Mouse (Mus musculus): Measurements from ENCODE around the gene Pik3c2b. TPM values are rescaled to one million over a fixed set of nuclear protein-coding genes. Genes with fewer than 3 reads are reported as not detected.
A peak's percentile ranks its signal among the peaks of the same experiment; 100 is the strongest.

The Pik3c2b gene
- polyA plus RNA-seq, 1 experiment from 2014 or later = 1.00 TPM

DNA sequence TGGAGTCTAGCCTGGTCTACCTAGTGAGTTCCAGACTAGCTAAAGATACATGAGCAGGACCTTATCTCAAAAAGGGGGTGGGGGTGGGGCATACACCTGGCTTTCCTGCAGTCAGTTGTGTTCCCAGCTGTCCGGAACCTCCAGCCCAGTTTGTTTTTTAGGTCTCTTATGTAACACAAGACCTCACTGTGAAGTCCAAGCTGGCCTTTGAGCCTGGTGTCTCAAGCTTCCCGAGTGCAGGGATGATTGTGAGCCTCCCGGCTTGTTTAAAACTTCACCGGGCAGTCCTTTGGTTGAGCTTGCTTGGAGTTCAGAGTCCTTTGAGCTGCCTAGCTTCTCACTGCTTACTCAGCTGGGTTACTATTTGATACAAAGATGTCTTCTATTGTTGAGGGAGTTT, 88.6 kb downstream of the Pik3c2b start:
- H3K4me1 ChIP-seq (ENCODE audit: insufficient read depth) = peaks cover 21% of the 10 kb centered on the region
- H3K4me3 ChIP-seq (ENCODE audit: low read depth, low read length) = peak overlapping the region; percentile 82
- H3K27me3 ChIP-seq (ENCODE audit: insufficient read depth, low read length) = no peaks in the 10 kb centered on the region
- H3K27ac ChIP-seq (ENCODE audit: low read depth) = peak overlapping the region; percentile 98
- H3K9ac ChIP-seq (replicated peaks) = peak overlapping the region; percentile 88
- DNase-seq = peak; percentile 52
- whole genome bisulfite sequencing (ENCODE audit: insufficient replicate concordance) = 4% methylated on average over 4 of the region's 4 CpGs
- H3K36me3 ChIP-seq (replicated peaks; ENCODE audit: insufficient read depth, low read length) = peaks cover 51% of the 10 kb centered on the region
- peak overlapping the region; percentile 85 for H3K4me2 ChIP-seq (ENCODE audit: low read depth, low read length)
- TF ChIP-seq EP300 (IDR thresholded peaks at IDR 0.05; ENCODE audit: low read depth) = no peak
- no peak for TF ChIP-seq CTCF (IDR thresholded peaks at IDR 0.05; ENCODE audit: low read depth)
- no peak for ATAC-seq
- H3K9me3 ChIP-seq (ENCODE audit: low read length) = no peaks in the 10 kb centered on the region

- Histone ChIP-seq H3K4me1 (ENCODE audit: insufficient read depth) (peaks cover 20% of the 10 kb centered on the region), H3K9ac (replicated peaks) (peak overlapping the region; percentile 88), H3K9me3 (ENCODE audit: low read length) (no peaks in the 10 kb centered on the region), H3K27ac (ENCODE audit: low read depth) (peak overlapping the region; percentile 42; the same call in 1 of the 2 replicates), H3K36me3 (replicated peaks; ENCODE audit: insufficient read depth, low read length) (peaks cover 58% of the 10 kb centered on the region), H3K4me2 (ENCODE audit: low read depth, low read length) (peak overlapping the region; percentile 85), H3K27me3 (ENCODE audit: insufficient read depth, low read length) (no peaks in the 10 kb centered on the region), H3K4me3 (ENCODE audit: low read depth, low read length) (peak overlapping the region; percentile 82)
- no peak for TF ChIP-seq CTCF (IDR thresholded peaks at IDR 0.05; ENCODE audit: low read depth)
- no peak for TF ChIP-seq EP300 (IDR thresholded peaks at IDR 0.05; ENCODE audit: low read depth)
- WGBS (ENCODE audit: insufficient replicate concordance) = 1% methylated on average over 4 of the region's 4 CpGs
- DNase-seq = no peak
- no peak for ATAC-seq
Measured at GRCm38 (mm10) chr1:133134881-133135280, 89.4 kb downstream of the Pik3c2b start.

DNA sequence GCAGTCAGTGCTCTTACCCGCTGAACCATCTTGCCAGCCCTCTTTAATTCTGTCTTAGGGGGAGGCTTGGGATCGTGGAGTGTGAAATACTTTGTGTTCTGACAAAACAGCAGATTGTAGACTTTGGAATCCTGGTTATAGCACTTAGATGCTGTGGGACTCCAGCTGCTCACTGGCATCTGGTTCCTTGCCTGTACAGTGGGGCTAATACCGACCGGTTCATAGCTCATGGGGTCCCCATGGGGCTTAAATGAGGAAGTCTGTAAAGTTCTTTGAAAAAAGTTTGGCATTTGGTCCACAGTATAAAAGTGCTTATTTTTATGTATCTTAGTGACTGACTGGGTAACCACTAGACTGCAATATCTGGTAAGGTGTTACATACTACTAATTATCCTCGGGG, 90.3 kb downstream of the Pik3c2b start:
- TF ChIP-seq EP300 (IDR thresholded peaks at IDR 0.05; ENCODE audit: low read depth) (no peak), CTCF (IDR thresholded peaks at IDR 0.05; ENCODE audit: low read depth) (no peak)
- Histone ChIP-seq H3K4me3 (ENCODE audit: low read depth, low read length) (peak overlapping the region; percentile 82), H3K27ac (ENCODE audit: low read depth) (no peak overlapping the region), H3K4me2 (ENCODE audit: low read depth, low read length) (peak overlapping the region; percentile 85), H3K27me3 (ENCODE audit: insufficient read depth, low read length) (no peaks in the 10 kb centered on the region), H3K4me1 (ENCODE audit: insufficient read depth) (peaks cover 17% of the 10 kb centered on the region), H3K9ac (replicated peaks) (peak overlapping the region; percentile 88), H3K9me3 (ENCODE audit: low read length) (no peaks in the 10 kb centered on the region), H3K36me3 (replicated peaks; ENCODE audit: insufficient read depth, low read length) (peaks cover 66% of the 10 kb centered on the region)
- WGBS (ENCODE audit: insufficient replicate concordance) = 36% methylated on average over 5 of the region's 5 CpGs
- no peak for ATAC-seq
- no peak for DNase-seq

DNA sequence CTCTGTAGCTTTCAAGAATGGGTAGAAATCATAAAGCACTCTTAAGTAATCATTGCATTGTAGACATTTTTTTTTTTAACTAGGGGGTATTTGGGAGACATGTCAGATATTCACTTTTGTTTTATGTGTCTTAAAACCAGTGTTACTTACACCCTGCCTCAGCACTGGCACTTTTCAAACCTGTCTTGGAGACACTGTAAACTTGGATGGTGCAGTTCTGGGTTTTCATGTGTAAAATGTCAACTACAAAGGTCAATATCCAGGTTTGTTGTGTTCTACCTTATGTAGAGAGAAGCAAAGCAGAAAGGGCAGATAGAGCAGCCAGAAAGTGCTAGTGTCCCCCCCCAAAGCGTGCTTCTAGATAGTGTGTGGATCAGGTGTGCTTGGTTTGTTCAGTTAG, 92.9 kb downstream of the Pik3c2b start:
- TF ChIP-seq EP300 (IDR thresholded peaks at IDR 0.05; ENCODE audit: low read depth) (no peak), CTCF (IDR thresholded peaks at IDR 0.05; ENCODE audit: low read depth) (no peak)
- Histone ChIP-seq H3K9ac (replicated peaks) (peak overlapping the region; percentile 16; the same call in 1 of the 2 replicates), H3K4me1 (ENCODE audit: insufficient read depth) (peaks cover 17% of the 10 kb centered on the region), H3K36me3 (replicated peaks; ENCODE audit: insufficient read depth, low read length) (peaks cover 73% of the 10 kb centered on the region), H3K4me3 (ENCODE audit: low read depth, low read length) (no peak overlapping the region), H3K27me3 (ENCODE audit: insufficient read depth, low read length) (no peaks in the 10 kb centered on the region), H3K4me2 (ENCODE audit: low read depth, low read length) (no peak overlapping the region), H3K9me3 (ENCODE audit: low read length) (no peaks in the 10 kb centered on the region), H3K27ac (ENCODE audit: low read depth) (0 out of 2 replicates have a peak overlapping the region, but pooled peaks have one; percentile 34)
- DNase-seq (no peak), ATAC-seq (no peak)
- WGBS (ENCODE audit: insufficient replicate concordance) = 77% methylated on average over 1 of the region's 1 CpGs

- ATAC-seq (peak; percentile 49), DNase-seq (peak; percentile 51)
- no peak overlapping the region for H3K4me2 ChIP-seq (ENCODE audit: low read depth, low read length)
- H3K27me3 ChIP-seq (ENCODE audit: insufficient read depth, low read length) = no peaks in the 10 kb centered on the region
- no peak for TF ChIP-seq EP300 (IDR thresholded peaks at IDR 0.05; ENCODE audit: low read depth)
- peak; percentile 92 for TF ChIP-seq CTCF (IDR thresholded peaks at IDR 0.05; ENCODE audit: low read depth)
- H3K4me3 ChIP-seq (ENCODE audit: low read depth, low read length) = no peak overlapping the region
- H3K36me3 ChIP-seq (replicated peaks; ENCODE audit: insufficient read depth, low read length) = peaks cover 7% of the 10 kb centered on the region; the same call in 1 of the 2 replicates
- H3K4me1 ChIP-seq (ENCODE audit: insufficient read depth) = 0 out of 2 replicates have a peak, but pooled peaks cover 2% of the 10 kb centered on the region
- H3K27ac ChIP-seq (ENCODE audit: low read depth) = no peak overlapping the region
- H3K9me3 ChIP-seq (ENCODE audit: low read length) = peaks cover 4% of the 10 kb centered on the region; the same call in 1 of the 2 replicates
- H3K9ac ChIP-seq (replicated peaks) = no peak overlapping the region
- WGBS (ENCODE audit: insufficient replicate concordance) = 60% methylated on average over 22 of the region's 22 CpGs
Measured at GRCm38 (mm10) chr1:133146014-133147009, 100.8 kb downstream of the Pik3c2b start.

GRCm38 (mm10) chr1:133147324-133147723, 101.9 kb downstream of the Pik3c2b start:
- Histone ChIP-seq H3K27ac (ENCODE audit: low read depth) (no peak overlapping the region), H3K27me3 (ENCODE audit: insufficient read depth, low read length) (no peaks in the 10 kb centered on the region), H3K4me2 (ENCODE audit: low read depth, low read length) (no peak overlapping the region), H3K4me1 (ENCODE audit: insufficient read depth) (0 out of 2 replicates have a peak, but pooled peaks cover 2% of the 10 kb centered on the region), H3K4me3 (ENCODE audit: low read depth, low read length) (no peak overlapping the region), H3K9me3 (ENCODE audit: low read length) (peaks cover 4% of the 10 kb centered on the region; the same call in 1 of the 2 replicates), H3K9ac (replicated peaks) (no peak overlapping the region), H3K36me3 (replicated peaks; ENCODE audit: insufficient read depth, low read length) (no peaks in the 10 kb centered on the region)
- WGBS (ENCODE audit: insufficient replicate concordance) = 67% methylated on average over 5 of the region's 5 CpGs
- ATAC-seq = no peak
- no peak for DNase-seq
- TF ChIP-seq CTCF (IDR thresholded peaks at IDR 0.05; ENCODE audit: low read depth) (no peak), EP300 (IDR thresholded peaks at IDR 0.05; ENCODE audit: low read depth) (no peak)

Measured in liver, postnatal 0 days (tissue).